Mouse (Mus musculus) forebrain, embryonic 10.5 days (tissue): ENCODE data around the gene Ldb1. TPM values are rescaled to one million over a fixed set of nuclear protein-coding genes. Genes with fewer than 3 reads are reported as not detected.

ENCODE experiments used
- DNase-seq: peaks from one replicate; pipeline ENCODE4 v3.0.0-alpha.2; 2017; ENCODE audit warnings: low spot score; ENCODE audit errors: extremely low spot score
- H3K27ac ChIP-seq: fragments of 300-500 bp; sonication (generic); 2 replicates; pipeline ENCODE4 v1.5.1; 2016; ENCODE audit warnings: mild to moderate bottlenecking
- H3K27me3 ChIP-seq: fragments of 300-500 bp; sonication (generic); 2 replicates; pipeline ENCODE4 v1.6.1; 2016; ENCODE audit warnings: mild to moderate bottlenecking; ENCODE audit not compliant: poor library complexity, severe bottlenecking
- H3K36me3 ChIP-seq: fragments of 300-500 bp; sonication (generic); replicated peaks from 2 replicates; pipeline ENCODE4 v1.6.1; 2016; ENCODE audit warnings: mild to moderate bottlenecking, moderate library complexity
- H3K4me1 ChIP-seq: fragments of 300-500 bp; sonication (generic); 2 replicates; pipeline ENCODE4 v1.6.1; 2016
- H3K4me3 ChIP-seq: fragments of 300-500 bp; sonication (generic); 2 replicates; pipeline ENCODE4 v1.5.1; 2016; ENCODE audit warnings: mild to moderate bottlenecking, moderate library complexity
- H3K9me3 ChIP-seq: fragments of 300-500 bp; sonication (generic); 2 replicates; pipeline ENCODE4 v1.6.1; 2016; ENCODE audit warnings: mild to moderate bottlenecking, moderate library complexity
- WGBS: fragments of 180-500 bp; shearing (Covaris S2); methylation state at CpG from one replicate; pipeline ENCODE4 v1.1.7; 2016; 5-methylcytosine and 5-hydroxymethylcytosine counted together
- polyA plus RNA-seq: library from polyadenylated mRNA; unstranded; fragments of >200 nt; fragmentation: Nextera tagmentation; extraction: Ambion mirVana; gene quantifications from 2 replicates; pipeline ENCODE4 v1.2.1, GENCODE M21; 2016

Gene Ldb1
- polyA plus RNA-seq, 1 experiment from 2014 or later = 87.8 TPM

DNA sequence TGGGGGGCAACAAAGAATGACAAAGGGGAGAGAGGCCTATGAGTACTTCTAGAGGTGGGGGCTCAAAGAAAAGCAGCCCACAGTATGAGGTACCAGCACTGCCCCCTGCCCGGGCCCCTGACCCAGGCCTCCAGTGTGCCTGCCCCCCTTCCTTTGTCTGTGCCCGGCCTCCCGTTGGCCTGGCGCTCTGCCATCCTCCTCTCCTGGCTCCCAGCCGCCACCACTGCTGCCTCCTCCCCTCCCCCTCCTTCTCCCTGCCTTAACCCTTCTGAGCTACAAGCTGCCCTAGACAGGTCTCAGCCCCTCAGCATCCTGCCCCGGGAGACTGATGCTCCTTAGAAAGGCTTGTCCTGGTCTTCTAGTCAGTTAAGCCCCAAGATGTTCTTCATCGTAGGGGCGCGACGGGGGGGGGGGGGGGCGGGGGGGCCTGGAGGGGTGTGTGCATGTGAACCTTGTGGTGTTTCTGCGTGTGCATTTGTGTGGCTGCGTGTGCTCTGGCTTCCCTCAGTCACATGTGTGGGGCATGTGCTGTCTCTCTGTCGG, 3.0 kb downstream of the Ldb1 start:
- 2% methylated on average over 14 of the region's 14 CpGs for WGBS

DNA sequence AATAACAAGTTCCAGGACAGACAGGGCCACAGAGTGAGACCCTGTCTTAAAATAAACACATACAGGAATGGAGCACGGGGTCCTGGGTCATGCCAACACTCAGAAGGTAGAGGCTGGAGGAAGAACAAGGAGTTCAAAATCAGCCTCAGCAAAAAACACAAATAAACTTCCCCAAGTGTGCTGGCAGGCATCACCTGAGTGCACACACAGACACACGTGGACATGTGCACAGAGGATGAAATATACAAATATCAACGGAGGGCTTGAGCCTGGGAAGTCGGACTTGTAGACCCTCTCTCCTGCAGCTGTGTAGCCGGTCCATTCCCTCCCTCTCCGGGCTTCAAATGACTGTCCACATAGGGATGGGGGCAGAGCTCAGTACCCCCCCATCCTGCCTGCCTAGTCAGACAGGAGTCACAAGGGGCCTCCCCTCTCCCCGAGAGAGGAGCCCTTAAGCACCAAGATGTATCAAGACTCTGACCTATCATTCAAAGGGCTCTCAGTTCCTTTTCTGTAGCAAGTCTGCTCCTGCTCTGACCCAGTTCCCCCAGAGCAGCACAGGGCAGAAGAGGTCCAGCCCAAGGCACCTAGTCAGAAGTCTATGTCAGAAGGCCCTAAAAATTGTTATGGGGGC, 3.6 kb downstream of the Ldb1 start:
- no peaks in the 10 kb centered on the region for H3K27me3 ChIP-seq
- no peak for DNase-seq
- H3K4me1 ChIP-seq = peaks cover 95% of the 10 kb centered on the region
- 31% methylated on average over 7 of the region's 7 CpGs for WGBS
- H3K27ac ChIP-seq = peak overlapping the region; percentile 97
- H3K36me3 ChIP-seq = peaks cover 12% of the 10 kb centered on the region
- H3K4me3 ChIP-seq = peak overlapping the region; percentile 97
- no peaks in the 10 kb centered on the region for H3K9me3 ChIP-seq

More for the DNA sequence above, 3.0 kb downstream of the Ldb1 start:
- peak; percentile 76 for DNase-seq
- Histone ChIP-seq H3K27me3 (no peaks in the 10 kb centered on the region), H3K27ac (peak overlapping the region; percentile 97), H3K4me3 (peak overlapping the region; percentile 97), H3K9me3 (no peaks in the 10 kb centered on the region), H3K4me1 (peaks cover 95% of the 10 kb centered on the region), H3K36me3 (peaks cover 6% of the 10 kb centered on the region)

- DNase-seq = no peak
- Histone ChIP-seq H3K4me3 (peak overlapping the region; percentile 84), H3K9me3 (no peaks in the 10 kb centered on the region), H3K4me1 (peaks cover 90% of the 10 kb centered on the region), H3K27me3 (no peaks in the 10 kb centered on the region), H3K36me3 (peaks cover 22% of the 10 kb centered on the region), H3K27ac (peak overlapping the region; percentile 99)
- WGBS = 33% methylated on average over 14 of the region's 14 CpGs
Observed at GRCm38 (mm10) chr19:46040149-46040902, 4.7 kb downstream of the Ldb1 start.

DNA sequence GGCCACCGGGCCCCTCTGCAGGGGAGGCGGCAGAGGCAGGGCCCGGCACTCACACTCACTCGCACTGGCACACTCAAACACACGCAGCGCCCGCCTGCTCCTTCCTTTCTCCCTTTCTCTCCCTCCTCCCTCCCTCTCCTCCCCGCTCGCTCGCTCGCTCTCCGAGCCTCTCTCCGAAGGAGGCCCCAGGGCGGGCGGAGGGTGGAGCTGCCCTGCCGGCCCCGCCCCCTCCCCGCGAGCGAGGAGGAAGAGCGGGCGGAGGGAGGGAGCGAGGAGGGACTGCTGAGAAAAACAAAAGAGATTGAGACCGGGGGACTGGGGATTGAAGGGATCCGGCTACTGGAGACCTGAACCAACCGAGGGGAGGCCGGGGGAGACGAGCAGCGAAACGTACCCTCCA, 5.5 kb downstream of the Ldb1 start:
- H3K9me3 ChIP-seq = no peaks in the 10 kb centered on the region
- H3K36me3 ChIP-seq = peaks cover 31% of the 10 kb centered on the region
- no peaks in the 10 kb centered on the region for H3K27me3 ChIP-seq
- 2% methylated on average over 26 of the region's 30 CpGs for WGBS
- H3K4me3 ChIP-seq = peak overlapping the region; percentile 84
- peaks cover 82% of the 10 kb centered on the region for H3K4me1 ChIP-seq
- H3K27ac ChIP-seq = peak overlapping the region; percentile 99
- DNase-seq = peak; percentile 89

- Histone ChIP-seq H3K36me3 (peaks cover 37% of the 10 kb centered on the region), H3K27me3 (no peaks in the 10 kb centered on the region), H3K4me3 (peak overlapping the region; percentile 84), H3K4me1 (peaks cover 76% of the 10 kb centered on the region), H3K27ac (peak overlapping the region; percentile 99), H3K9me3 (no peaks in the 10 kb centered on the region)
- WGBS = under 1% methylated on average over 17 of the region's 17 CpGs
- peak; percentile 59 for DNase-seq
Observed at GRCm38 (mm10) chr19:46038851-46039260, 6.2 kb downstream of the Ldb1 start.

- Histone ChIP-seq H3K9me3 (no peaks in the 10 kb centered on the region), H3K27ac (peak overlapping the region; percentile 99), H3K4me1 (peaks cover 69% of the 10 kb centered on the region), H3K27me3 (no peaks in the 10 kb centered on the region), H3K4me3 (peak overlapping the region; percentile 84), H3K36me3 (peaks cover 44% of the 10 kb centered on the region)
- no peak for DNase-seq
- 28% methylated on average over 13 of the region's 13 CpGs for WGBS
Observed at GRCm38 (mm10) chr19:46037925-46038850, 6.8 kb downstream of the Ldb1 start.

DNA sequence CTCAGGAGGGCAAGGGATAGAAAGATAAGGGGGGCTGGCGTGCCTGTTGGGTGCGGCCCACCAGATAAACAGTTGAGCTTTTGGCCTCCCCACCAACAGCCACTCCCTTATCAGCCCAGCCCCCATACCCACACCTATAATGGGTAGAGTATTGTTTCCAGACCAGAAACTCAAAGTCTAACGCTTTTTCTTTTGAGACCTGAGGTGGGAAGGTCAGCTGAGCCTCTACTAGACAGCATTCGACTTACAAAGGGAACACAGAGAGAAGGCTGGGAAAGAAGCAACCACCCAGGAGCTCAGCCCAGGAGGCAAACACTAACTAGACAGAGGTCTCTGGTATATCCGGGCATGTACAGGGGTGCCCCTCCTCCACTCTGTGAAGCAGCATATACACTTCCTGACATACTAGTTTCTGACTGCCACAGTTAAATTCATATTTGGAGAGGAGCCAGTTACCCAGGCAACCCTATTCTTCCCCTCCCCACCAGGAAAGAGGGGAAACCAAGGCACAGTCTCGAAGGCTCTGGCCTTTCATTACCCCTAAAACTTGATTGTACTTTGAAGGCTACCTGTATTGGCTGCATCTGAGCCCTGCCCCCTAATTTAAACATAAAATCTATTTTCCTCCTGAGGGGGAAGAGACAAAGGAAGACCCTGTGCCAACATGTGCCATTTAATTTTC, 7.6 kb downstream of the Ldb1 start:
- 33% methylated on average over 6 of the region's 6 CpGs for WGBS
- Histone ChIP-seq H3K4me3 (peak overlapping the region; percentile 84), H3K4me1 (peaks cover 61% of the 10 kb centered on the region), H3K27me3 (no peaks in the 10 kb centered on the region), H3K27ac (peak overlapping the region; percentile 99), H3K36me3 (peaks cover 52% of the 10 kb centered on the region), H3K9me3 (no peaks in the 10 kb centered on the region)
- no peak for DNase-seq

GRCm38 (mm10) chr19:46036477-46037242, 8.4 kb downstream of the Ldb1 start:
- Histone ChIP-seq H3K9me3 (no peaks in the 10 kb centered on the region), H3K36me3 (peaks cover 59% of the 10 kb centered on the region), H3K4me1 (peaks cover 54% of the 10 kb centered on the region), H3K27me3 (no peaks in the 10 kb centered on the region), H3K27ac (peak overlapping the region; percentile 99), H3K4me3 (peak overlapping the region; percentile 84)
- 72% methylated on average over 13 of the region's 13 CpGs for WGBS
- no peak for DNase-seq

- Histone ChIP-seq H3K9me3 (no peaks in the 10 kb centered on the region), H3K36me3 (peaks cover 65% of the 10 kb centered on the region), H3K4me1 (peaks cover 47% of the 10 kb centered on the region), H3K27ac (no peak overlapping the region), H3K4me3 (peak overlapping the region; percentile 84; the same call in 1 of the 2 replicates), H3K27me3 (no peaks in the 10 kb centered on the region)
- WGBS = 93% methylated on average over 13 of the region's 13 CpGs
- no peak for DNase-seq
Observed at GRCm38 (mm10) chr19:46035971-46036370, 9.0 kb downstream of the Ldb1 start.

GRCm38 (mm10) chr19:46033911-46034310, 11.1 kb downstream of the Ldb1 start:
- WGBS = 95% methylated on average over 11 of the region's 11 CpGs
- Histone ChIP-seq H3K4me3 (no peak overlapping the region), H3K36me3 (peaks cover 84% of the 10 kb centered on the region)

DNA sequence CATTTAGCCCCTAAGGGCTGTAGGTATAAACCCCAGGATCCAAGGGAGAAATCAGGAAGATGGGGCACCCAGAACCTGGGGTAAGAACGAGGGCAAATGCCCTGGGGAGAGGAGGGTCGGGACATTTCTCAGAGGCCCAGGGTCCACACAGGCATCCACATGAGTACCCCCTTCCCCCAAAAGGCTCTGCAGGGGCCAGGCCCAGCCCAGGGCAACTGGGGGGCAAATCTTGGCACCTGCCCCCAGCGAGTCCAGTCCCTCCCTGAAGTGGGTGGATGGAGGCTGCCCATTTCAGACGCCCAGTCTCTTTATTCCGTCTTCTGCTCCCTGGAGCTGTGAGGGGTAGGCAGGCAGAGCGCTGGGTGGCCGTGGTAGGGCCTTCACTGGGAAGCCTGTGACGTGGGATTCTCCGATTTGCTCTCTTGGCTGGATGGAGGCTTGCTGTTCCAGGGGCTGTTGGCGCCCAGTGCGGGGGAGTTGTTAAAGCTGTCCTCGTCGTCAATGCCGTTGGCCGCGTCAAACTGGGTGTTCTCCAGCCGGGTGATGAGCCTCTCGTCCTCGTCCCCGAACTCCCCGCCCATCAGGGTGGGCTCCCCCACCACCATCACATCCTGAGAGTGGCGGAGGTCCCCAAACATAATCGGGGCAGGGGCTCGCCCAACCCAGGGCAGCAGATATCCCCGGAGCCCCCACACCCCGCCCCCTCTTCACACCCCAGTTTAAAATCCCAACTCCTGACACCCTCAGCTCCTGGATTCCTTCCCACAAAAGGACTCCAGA, 12.1 kb downstream of the Ldb1 start:
- no peak overlapping the region for H3K4me3 ChIP-seq
- H3K36me3 ChIP-seq = peaks cover 82% of the 10 kb centered on the region
- WGBS = 93% methylated on average over 26 of the region's 26 CpGs
- H3K9me3 ChIP-seq = peaks cover 8% of the 10 kb centered on the region; the same call in 1 of the 2 replicates
- DNase-seq = no peak
- no peaks in the 10 kb centered on the region for H3K27me3 ChIP-seq
- no peak overlapping the region for H3K27ac ChIP-seq
- peaks cover 21% of the 10 kb centered on the region for H3K4me1 ChIP-seq

More at GRCm38 (mm10) chr19:46033911-46034310, 11.1 kb downstream of the Ldb1 start:
- no peak overlapping the region for H3K27ac ChIP-seq
- peaks cover 31% of the 10 kb centered on the region for H3K4me1 ChIP-seq
- H3K9me3 ChIP-seq = peaks cover 8% of the 10 kb centered on the region; the same call in 1 of the 2 replicates
- H3K27me3 ChIP-seq = no peaks in the 10 kb centered on the region
- no peak for DNase-seq
